Mouse (Mus musculus) lung, adult 2 months (tissue): ENCODE results near the gene Gm29797.

Experiments used
- CTCF ChIP-seq: fragments of 200-500 bp; IDR thresholded peaks from 2 replicates; pipeline ENCODE4 v1.5.1; 2011; ENCODE audit warnings: mild to moderate bottlenecking, low read length, control low read depth; ENCODE audit not compliant: insufficient read depth
- POLR2A ChIP-seq: fragments of 200-500 bp; IDR thresholded peaks from 2 replicates; pipeline ENCODE4 v1.6.1; 2011; ENCODE audit warnings: low read depth, mild to moderate bottlenecking, control low read depth, low read length, borderline replicate concordance; ENCODE audit errors: extremely low read depth

DNA sequence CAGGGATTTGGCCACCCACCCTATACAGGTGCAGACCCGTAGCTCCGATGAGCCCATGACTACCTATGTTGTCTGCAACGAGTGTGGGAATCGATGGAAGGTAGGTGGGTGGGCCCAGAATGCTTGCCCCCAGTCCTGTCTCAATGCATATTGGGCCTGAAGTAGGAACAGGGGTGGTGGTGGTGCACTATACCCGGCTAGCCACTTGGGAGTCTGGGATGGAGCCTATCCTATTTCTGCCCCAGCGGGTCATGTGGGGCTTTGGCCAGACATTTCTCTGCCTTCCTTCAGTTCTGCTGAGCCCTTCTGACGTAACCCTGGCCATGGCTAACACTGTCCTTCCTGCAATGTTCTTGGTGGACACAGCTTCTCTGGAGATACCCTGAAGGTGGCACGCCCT lies 30.8 kb downstream of the Gm29797 start:
- TF ChIP-seq POLR2A = no peak
- TF ChIP-seq CTCF = no peak
